Mouse (Mus musculus): ENCODE measurements around the gene Mettl27. TPM values are rescaled to one million over a fixed set of nuclear protein-coding genes. Genes with fewer than 3 reads are reported as not detected.
"Not testable (repeated sequence)": the region's sequence is repeated elsewhere in the genome, so short reads cannot be mapped to it uniquely, and the experiment has no call there.

The Mettl27 gene
- total RNA-seq, 2 experiments from 2014 or later: 7.5 to 8.6 TPM

- DNase-seq (ENCODE audit: low spot score in 2 of 2): no peak
Observed at GRCm38 (mm10) chr5:134948085-134948439, 15.9 kb downstream of the Mettl27 start.

DNA sequence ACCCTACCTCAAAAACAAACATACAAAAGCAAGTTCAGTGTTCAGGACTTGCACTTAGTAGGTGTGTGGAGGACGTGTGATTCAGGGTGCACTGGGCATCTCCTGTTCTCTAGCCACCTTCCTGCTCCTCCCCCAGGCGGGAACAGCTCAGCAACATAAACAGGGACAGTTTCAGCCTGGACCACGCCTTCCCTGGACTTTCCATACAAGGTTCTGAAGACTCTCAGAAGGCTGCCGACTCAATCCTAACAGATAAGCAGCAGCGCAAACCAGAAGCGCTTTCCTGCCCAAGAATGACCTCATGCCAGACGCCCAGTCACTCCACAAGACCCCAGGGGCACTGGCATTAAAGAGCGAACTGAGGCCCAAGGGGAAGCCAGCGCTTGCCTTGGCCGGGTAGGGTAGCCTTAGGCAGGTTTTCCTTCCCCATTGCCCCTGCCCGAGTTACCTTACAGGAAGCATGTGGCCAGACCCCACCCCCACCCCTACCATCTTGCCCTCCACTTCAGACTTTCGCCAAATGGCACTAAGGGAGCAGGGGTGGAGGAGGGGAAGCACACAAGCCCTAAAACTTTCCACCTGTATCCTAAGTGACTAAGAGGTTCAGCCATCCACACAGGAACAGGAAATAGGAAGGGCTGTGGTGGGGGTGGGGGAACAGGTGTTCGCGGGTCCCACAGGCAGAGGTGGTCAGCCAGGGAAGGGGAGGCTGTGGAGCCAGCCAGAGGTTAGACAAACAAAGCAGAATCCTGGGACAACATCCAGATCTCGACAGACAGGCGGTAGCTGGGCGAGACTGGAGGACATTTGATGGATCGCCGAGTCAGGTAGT lies 19.1 kb downstream of the Mettl27 start:
- DNase-seq (ENCODE audit: low spot score in 2 of 2): no peak

DNA sequence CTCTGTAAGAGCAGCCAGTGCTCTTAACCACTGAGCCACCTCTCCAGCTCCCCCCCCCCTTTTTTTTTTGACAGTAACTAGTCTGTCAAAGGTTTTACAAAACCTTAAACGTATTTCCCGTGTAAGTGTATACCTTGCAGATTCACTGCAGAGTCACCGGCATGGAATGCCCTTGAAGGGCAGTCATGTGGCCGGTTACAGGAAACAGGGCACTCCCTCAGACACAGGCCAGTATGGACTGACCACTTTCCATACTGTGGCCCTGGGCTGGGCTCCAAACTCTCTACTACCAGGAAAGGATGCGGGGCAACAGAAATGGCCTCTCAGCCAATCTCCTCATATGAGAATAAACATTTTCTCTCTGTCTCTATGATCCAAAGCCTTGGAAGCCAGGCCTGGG lies 23.3 kb downstream of the Mettl27 start:
- no peak for DNase-seq (ENCODE audit: low spot score in 2 of 2)

DNA sequence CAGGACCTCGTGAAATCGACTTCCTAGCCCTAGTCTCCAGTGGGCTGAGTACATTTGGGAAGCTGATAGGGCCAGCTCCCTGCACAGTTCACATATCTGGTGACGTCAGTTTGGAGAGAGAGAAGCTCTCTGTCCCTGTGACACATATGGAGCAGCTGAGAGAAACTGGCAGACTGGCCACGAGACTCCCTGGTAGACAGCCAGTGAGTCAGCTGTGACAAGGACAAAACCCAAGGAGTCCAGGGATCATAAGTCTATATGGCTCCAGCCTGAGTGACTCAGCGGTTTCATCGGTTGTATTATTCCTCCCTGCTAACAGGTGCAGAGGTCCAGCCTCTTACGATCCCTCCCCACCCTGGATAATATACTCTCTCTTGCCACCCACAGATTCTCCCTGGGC lies 26.9 kb downstream of the Mettl27 start:
- peak in 1 of 2 experiments; percentile 5 for DNase-seq (ENCODE audit: low spot score in 2 of 2)

DNA sequence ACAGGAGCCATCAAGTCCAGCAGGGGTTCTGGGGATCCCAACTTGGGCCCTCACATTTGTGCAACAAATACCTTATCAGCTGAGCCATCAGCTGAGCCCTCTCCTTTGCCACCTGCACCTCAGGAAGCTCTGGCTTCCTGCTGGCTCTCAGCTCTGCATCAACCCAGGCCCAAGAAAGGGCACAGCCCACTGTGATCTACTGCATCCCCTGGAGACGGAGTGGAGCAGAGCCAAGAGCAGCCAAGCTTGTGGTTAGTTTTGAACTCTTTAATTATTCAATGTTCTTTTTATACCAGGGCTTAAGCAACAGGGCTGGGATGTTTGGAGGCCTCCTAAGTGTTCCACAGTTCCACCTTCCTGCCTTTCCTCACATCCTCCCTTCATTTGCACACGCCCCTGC lies 28.3 kb downstream of the Mettl27 start:
- no peak for DNase-seq (ENCODE audit: low spot score in 2 of 2)

GRCm38 (mm10) chr5:134961519-134961918 lies 29.4 kb downstream of the Mettl27 start:
- no peak for DNase-seq (ENCODE audit: low spot score in 2 of 2)

DNA sequence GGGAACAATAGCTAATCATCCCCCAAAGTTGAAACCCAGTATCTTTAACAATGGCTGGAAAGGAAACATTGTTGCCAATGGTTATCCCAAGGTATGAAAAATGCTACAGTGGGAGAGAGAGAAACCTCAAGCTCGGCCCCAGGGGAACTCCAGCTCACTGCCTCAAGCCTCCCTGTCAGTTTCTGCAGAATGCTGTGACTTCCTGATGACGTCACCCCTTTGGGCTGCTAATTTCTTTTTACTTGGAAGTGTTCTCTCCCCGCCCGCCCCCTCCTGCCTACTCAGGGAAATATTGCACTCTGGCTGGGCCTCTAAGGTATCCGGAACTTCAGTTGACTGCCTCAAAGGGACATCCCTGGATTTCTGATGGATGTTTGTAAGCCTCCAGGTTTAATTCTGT lies 31.4 kb downstream of the Mettl27 start:
- DNase-seq (ENCODE audit: low spot score in 2 of 2): no peak

DNA sequence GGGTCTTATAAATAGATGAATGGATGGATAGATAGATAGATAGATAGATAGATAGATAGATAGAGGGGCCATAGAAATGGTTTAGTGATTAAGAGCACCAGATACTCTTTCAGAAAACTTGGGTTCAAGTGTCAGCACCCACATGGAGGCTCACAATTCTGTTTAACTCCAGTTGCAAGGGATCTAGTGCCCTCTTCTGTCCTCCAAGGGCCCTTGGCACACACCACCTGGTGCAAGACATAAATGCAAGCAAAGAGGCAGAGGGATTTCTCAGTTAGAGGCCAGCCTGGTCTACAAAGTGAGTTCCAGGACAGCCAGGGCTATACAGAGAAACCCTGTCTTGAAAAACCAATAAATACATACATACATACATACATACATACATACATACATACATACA lies 32.5 kb downstream of the Mettl27 start:
- not testable (repeated sequence) for DNase-seq (ENCODE audit: low spot score in 2 of 2)

- peak; percentile 32 to 81 for DNase-seq (ENCODE audit: low spot score in 2 of 2)
Observed at GRCm38 (mm10) chr5:134965473-134965851, 33.3 kb downstream of the Mettl27 start.

- peak in 1 of 2 experiments; percentile 14 for DNase-seq (ENCODE audit: low spot score in 2 of 2)
Observed at GRCm38 (mm10) chr5:134965852-134966821, 34.0 kb downstream of the Mettl27 start.

DNA sequence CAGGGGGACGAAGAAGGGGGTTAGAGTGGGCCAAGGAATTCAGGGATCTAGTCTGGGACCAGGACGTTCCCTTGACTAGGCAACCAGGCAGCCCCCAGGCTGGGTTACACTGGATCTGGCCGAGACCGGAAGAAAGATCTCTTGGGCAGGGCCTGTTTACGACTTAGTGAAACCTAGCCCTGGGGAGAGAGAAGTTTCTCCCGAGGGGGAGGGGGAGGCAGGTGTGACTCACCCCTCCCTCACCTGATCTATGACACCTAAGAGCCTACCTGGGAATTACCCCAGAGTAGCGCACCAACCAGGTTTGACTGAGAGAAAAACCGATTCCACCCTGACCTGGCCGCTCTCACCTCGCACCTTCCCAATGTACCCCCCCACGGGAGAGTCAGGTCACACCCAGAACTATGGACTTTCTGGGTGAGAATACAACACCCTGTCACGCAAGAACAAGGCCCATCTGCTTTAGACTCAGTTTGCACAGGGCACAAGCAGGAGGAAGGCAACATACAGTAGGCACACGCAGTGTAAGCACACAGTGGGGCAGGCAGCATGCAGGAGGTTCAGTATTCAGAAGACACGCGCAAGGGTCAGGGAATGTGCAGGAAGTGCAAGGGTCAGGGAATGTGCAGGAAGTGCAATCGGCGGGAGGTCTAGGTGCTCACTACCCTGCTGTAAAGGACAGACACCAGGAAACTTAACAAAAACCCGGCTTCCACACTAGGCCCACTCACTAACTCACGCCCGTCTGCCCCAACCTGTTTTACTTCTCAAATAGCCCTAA lies 35.2 kb downstream of the Mettl27 start:
- DNase-seq (ENCODE audit: low spot score in 2 of 2): no peak

GRCm38 (mm10) chr5:134970671-134971070 lies 38.5 kb downstream of the Mettl27 start:
- DNase-seq (ENCODE audit: low spot score in 2 of 2): no peak

- no peak for DNase-seq (ENCODE audit: low spot score in 2 of 2)
Observed at GRCm38 (mm10) chr5:134973081-134973480, 40.9 kb downstream of the Mettl27 start.

GRCm38 (mm10) chr5:134973526-134973925 lies 41.4 kb downstream of the Mettl27 start:
- DNase-seq (ENCODE audit: low spot score in 2 of 2): no peak

DNA sequence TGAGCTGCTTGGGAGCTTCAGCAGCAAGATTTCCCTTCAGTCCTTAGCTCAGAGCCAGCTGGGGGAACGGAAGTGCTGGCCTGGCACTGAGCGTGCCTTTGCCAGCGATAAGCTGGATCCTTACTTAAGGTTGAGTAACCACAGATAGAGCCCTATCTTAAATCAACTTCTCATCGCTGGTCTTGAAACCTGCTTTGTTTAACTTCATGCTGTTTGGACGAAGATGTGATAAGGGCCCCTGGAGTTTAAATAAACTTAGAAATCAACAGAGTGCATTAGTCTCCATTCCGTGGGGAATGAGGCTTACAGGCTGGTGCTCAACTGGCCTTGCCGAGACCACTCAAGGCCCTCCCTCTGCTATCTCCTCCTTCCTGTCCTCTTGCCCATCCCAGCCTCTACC lies 42.1 kb downstream of the Mettl27 start:
- no peak for DNase-seq (ENCODE audit: low spot score in 2 of 2)

DNA sequence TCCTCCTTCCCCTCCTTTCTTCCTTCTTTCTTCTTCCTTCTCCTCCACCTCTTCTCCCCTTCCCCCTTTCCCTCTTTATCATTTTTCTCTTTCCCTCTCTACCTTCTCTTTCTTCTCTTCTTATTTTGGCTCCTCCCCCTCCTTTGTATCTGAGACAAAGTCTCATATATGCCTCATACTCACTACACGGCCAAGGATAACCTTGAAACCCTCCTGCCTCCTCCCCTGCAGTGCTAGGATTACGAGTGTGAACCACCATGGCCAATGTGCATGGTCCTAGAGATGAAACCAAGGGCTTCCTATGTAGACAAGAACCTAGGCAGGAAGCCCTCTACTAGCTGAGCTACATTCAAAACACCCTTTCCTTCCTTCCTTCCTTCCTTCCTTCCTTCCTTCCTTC lies 42.8 kb downstream of the Mettl27 start:
- no peak for DNase-seq (ENCODE audit: low spot score in 2 of 2)

GRCm38 (mm10) chr5:134976164-134976563 lies 44.0 kb downstream of the Mettl27 start:
- DNase-seq (ENCODE audit: low spot score in 2 of 2): no peak

DNA sequence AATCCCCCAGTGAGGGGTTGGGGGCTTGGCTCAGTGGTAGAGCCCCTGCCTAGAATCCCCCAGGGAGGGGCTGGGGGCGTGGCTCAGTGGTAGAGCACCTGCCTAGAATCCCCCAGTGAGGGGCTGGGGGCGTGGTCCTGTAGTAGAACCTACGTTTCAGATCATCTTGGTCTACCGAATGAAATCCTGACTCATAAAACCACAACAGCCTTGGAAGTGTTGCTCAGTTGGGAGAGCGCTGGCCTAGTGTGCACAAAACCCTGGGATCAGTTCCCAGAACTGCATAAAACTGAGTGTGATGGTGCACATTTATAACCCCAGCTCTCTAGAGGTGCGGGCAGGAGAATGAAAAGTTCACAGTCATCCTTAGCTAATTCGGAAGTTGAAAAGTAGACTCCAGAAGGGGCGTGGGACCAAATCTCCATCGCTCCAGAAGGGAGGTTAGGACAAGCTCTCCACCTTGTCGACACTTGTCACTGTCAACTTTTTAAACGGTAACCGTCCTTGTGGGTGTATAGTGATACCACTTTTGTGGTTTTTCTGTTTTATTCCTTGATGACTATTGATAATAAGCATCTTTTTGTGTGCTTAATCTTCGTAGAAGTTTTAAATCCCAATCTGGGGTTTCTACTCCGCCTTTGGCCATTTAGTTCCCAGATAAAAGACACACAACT lies 44.5 kb downstream of the Mettl27 start:
- no peak for DNase-seq (ENCODE audit: low spot score in 2 of 2)

DNA sequence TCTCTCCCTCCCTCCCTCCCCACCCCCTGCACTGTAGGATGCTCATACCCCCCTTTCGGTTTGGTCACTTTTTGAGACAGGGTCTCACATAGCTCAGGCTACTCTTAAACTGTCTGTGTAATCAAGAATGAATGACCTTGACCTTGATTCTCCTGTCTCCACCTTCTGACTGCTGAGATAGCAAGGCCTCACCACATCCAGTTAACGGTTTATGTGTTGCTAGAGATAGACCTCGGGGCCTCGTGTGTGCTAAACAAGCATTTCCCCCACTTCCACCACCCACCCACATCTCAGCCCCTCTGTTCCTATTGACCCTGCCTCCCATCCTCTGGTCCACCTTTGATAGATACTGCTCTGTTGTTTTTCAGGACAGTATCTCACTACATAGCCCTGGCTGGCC lies 45.7 kb downstream of the Mettl27 start:
- no peak for DNase-seq (ENCODE audit: low spot score in 2 of 2)

GRCm38 (mm10) chr5:134981149-134981548 lies 49.0 kb downstream of the Mettl27 start:
- no peak for DNase-seq (ENCODE audit: low spot score in 2 of 2)

DNA sequence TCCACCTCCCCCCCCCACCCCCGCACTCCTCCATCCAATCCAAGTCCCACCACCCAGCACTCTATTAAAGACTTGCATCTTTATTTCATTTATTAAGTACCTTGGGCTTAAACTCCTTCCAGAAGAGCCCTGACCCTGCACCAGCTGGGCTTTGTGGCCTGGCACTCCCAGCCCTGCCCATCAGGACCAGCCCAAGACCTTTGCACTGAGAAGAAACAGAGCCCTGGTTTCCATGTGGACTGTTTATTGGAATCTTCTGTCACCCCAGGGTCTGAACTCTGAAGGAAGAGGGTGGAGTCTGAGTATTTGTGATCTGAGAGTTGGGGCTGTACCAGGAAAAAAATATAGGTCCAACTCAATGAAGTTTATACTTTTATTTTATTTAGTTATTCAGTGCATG lies 50.9 kb downstream of the Mettl27 start:
- DNase-seq (ENCODE audit: low spot score in 2 of 2): no peak

All from layer of hippocampus, adult 18-20 months (tissue).